Mouse (Mus musculus) kidney, embryonic 14.5 days (tissue): ENCODE measurements at regions not wholly inside any gene's neighbourhood (a gene's known extent, or its start where the extent isn't known, plus 50 kb on each side); places are given as distances from the start of the nearest gene placed in this dataset.

Source experiments
- ATAC-seq: fragments of 200-750 bp; cut with Nextera tagmentation; 2 replicates; pipeline ENCODE4 v1.8.0; 2017; ENCODE audit warnings: moderate number of reproducible peaks, mild to moderate bottlenecking, moderate TSS enrichment, moderate library complexity; ENCODE audit not compliant: low FRiP score, low TSS enrichment
- H3K27ac ChIP-seq: fragments of 300-500 bp; sonication (generic); 2 replicates; pipeline ENCODE4 v1.5.1; 2014; ENCODE audit warnings: low read depth, mild to moderate bottlenecking, low read length, moderate library complexity, mixed read lengths
- H3K27me3 ChIP-seq: fragments of 300-500 bp; sonication (generic); 2 replicates; pipeline ENCODE4 v1.6.1; 2014; ENCODE audit warnings: mild to moderate bottlenecking, low read length; ENCODE audit not compliant: control insufficient read depth, insufficient read depth
- H3K36me3 ChIP-seq: fragments of 300-500 bp; sonication (generic); 2 replicates; pipeline ENCODE4 v1.6.1; 2014; ENCODE audit warnings: low read length, mixed read lengths; ENCODE audit not compliant: control insufficient read depth, insufficient read depth
- H3K4me1 ChIP-seq: fragments of 300-500 bp; sonication (generic); 2 replicates; pipeline ENCODE4 v1.6.1; 2014; ENCODE audit warnings: low read length, mixed read lengths; ENCODE audit not compliant: control insufficient read depth, insufficient read depth
- H3K4me2 ChIP-seq: fragments of 300-500 bp; sonication (generic); replicated peaks from 2 replicates; pipeline ENCODE4 v1.6.1; 2014; ENCODE audit warnings: low read depth, mild to moderate bottlenecking, low read length
- H3K4me3 ChIP-seq: fragments of 300-500 bp; sonication (generic); 2 replicates; pipeline ENCODE4 v1.5.1; 2014; ENCODE audit warnings: mild to moderate bottlenecking, low read length
- H3K9ac ChIP-seq: fragments of 300-500 bp; sonication (generic); 2 replicates; pipeline ENCODE4 v1.6.1; 2014; ENCODE audit warnings: low read depth, mild to moderate bottlenecking, low read length, moderate library complexity
- H3K9me3 ChIP-seq: fragments of 300-500 bp; sonication (generic); 2 replicates; pipeline ENCODE4 v1.6.1; 2016; ENCODE audit warnings: low read length; ENCODE audit not compliant: control insufficient read depth
- WGBS: fragments of 180-500 bp; shearing (Covaris S2); extraction: QIAGEN DNeasy Blood & Tissue Kit; methylation state at CpG from one replicate; pipeline ENCODE4 v1.1.7; 2014; 5-methylcytosine and 5-hydroxymethylcytosine counted together

DNA sequence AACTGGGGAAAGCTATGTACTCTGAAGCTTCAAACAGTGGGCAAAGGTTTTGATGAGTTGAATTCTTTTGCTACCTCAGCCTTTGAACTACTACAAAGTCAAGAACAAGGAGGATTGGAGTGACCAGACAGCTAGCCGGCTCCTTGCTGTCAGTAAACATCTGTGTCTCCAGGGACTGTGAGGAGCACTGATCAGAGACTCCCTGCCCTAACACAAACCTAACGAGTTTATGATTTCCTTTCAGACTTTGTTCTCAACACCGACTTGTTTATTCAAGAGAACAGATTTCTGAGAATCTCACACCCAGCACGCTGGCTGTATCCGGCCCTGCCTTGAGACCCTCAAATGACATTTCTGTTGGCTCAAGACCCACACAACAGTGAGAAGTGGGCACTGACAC lies 154.4 kb downstream of the Irs2 start:
- WGBS: 43% methylated on average over 5 of the region's 5 CpGs

DNA sequence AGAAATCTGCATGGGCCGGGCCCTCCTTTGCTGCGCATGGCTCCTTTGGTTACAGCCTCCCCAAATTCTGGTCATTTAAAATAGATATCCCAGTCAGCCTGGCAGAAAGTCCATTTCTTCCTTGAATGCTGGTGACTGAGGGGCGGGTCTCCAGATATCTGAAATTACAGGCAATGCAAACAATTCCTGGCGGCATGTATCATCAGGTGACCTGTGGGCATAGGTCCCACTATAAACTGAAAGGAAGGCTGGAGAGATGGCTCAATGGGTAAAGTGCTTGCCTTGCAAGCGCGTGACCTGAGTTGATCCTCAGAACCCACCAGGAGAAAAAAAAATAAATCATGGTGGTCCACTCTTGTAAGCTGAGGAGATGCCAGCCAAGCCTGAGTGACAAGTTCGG lies 158.3 kb downstream of the Irs2 start:
- Histone ChIP-seq H3K27ac (no peak overlapping the region), H3K4me2 (no peak overlapping the region), H3K4me3 (no peak overlapping the region), H3K9ac (no peak overlapping the region), H3K27me3 (no peaks in the 10 kb centered on the region), H3K9me3 (no peaks in the 10 kb centered on the region), H3K4me1 (no peaks in the 10 kb centered on the region), H3K36me3 (no peaks in the 10 kb centered on the region)
- WGBS: 78% methylated on average over 7 of the region's 7 CpGs
- no peak for ATAC-seq

More for the DNA sequence above, 154.4 kb downstream of the Irs2 start:
- H3K4me1 ChIP-seq: no peaks in the 10 kb centered on the region
- no peak overlapping the region for H3K27ac ChIP-seq
- no peak overlapping the region for H3K4me2 ChIP-seq
- no peak for ATAC-seq
- no peak overlapping the region for H3K4me3 ChIP-seq
- H3K27me3 ChIP-seq: no peaks in the 10 kb centered on the region
- no peaks in the 10 kb centered on the region for H3K36me3 ChIP-seq
- H3K9me3 ChIP-seq: no peaks in the 10 kb centered on the region
- H3K9ac ChIP-seq: no peak overlapping the region

GRCm38 (mm10) chr8:10845607-10846006 lies 162.7 kb downstream of the Irs2 start:
- H3K9ac ChIP-seq: no peak overlapping the region
- no peaks in the 10 kb centered on the region for H3K4me1 ChIP-seq
- no peaks in the 10 kb centered on the region for H3K36me3 ChIP-seq
- no peak for ATAC-seq
- no peaks in the 10 kb centered on the region for H3K9me3 ChIP-seq
- H3K27me3 ChIP-seq: no peaks in the 10 kb centered on the region
- H3K4me3 ChIP-seq: no peak overlapping the region
- no peak overlapping the region for H3K27ac ChIP-seq
- H3K4me2 ChIP-seq: no peak overlapping the region
- WGBS: 45% methylated on average over 6 of the region's 6 CpGs

DNA sequence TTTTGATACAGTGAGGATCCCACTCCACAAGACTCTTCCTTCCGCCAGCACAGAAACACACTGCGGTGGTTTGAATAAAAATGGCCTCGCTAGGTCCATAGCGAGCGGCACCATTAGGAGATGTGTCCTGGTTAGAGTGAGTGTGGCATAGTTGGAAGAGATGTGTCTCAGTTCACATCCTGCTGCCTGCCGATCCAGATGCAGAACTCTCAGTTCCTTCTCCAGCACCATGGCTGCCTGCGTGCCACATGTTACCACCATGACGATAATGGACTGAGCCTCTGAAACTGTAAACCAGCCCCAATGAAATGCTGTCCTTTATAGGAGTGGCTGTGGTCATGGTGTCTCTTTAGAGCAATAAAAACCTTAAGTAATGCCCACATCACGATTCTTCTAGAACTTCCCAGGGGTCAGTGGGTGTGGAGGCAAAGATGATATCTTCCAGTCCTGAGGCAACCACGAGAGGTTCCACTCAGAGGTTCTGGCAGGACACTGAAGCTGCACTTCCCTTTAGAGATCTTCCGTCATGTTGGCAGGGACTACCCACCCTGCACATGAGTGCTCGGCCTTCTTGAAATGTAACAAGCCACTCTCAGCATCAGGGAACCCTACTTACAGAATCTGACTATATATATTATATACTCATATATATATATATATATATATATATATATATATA lies 167.3 kb downstream of the Irs2 start:
- no peak for ATAC-seq
- WGBS: 92% methylated on average over 12 of the region's 12 CpGs
- Histone ChIP-seq H3K9ac (no peak overlapping the region), H3K9me3 (no peaks in the 10 kb centered on the region), H3K36me3 (no peaks in the 10 kb centered on the region), H3K4me2 (no peak overlapping the region), H3K4me1 (no peaks in the 10 kb centered on the region), H3K4me3 (no peak overlapping the region), H3K27ac (no peak overlapping the region), H3K27me3 (no peaks in the 10 kb centered on the region)

GRCm38 (mm10) chr8:10840044-10840443 lies 168.2 kb downstream of the Irs2 start:
- Histone ChIP-seq H3K4me2 (no peak overlapping the region), H3K9me3 (no peaks in the 10 kb centered on the region), H3K4me3 (no peak overlapping the region), H3K4me1 (no peaks in the 10 kb centered on the region), H3K27me3 (no peaks in the 10 kb centered on the region), H3K36me3 (no peaks in the 10 kb centered on the region), H3K27ac (no peak overlapping the region), H3K9ac (no peak overlapping the region)
- ATAC-seq: no peak
- WGBS: 95% methylated on average over 1 of the region's 1 CpGs

DNA sequence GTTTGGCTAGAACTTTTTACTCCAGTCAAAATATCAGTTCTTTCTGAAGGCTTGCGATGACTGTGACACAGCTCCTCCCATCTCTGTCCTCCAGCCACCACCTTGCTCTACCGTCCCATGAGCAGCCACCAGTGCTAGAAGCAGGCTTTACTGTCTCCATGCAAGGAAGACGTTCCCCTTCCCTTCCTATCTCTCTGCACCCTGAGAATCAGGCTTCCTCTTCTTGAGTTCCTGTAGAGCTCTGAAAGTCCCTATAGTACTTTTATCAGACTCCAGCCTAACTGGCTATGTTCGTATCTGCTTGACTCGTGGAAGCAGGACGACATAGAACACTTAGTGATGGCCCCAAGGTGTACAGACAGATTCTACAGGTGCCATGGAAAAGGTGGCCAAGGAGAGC lies 173.2 kb downstream of the Irs2 start:
- Histone ChIP-seq H3K4me1 (no peaks in the 10 kb centered on the region), H3K27me3 (no peaks in the 10 kb centered on the region), H3K9ac (no peak overlapping the region), H3K9me3 (no peaks in the 10 kb centered on the region), H3K4me3 (no peak overlapping the region), H3K4me2 (no peak overlapping the region), H3K27ac (no peak overlapping the region), H3K36me3 (no peaks in the 10 kb centered on the region)
- ATAC-seq: no peak
- WGBS: 88% methylated on average over 6 of the region's 6 CpGs

- no peak overlapping the region for H3K4me2 ChIP-seq
- 78% methylated on average over 7 of the region's 7 CpGs for WGBS
- ATAC-seq: no peak
Measured at GRCm38 (mm10) chr8:10831864-10832263, 176.4 kb downstream of the Irs2 start.

GRCm38 (mm10) chr8:10831277-10831676 lies 177.0 kb downstream of the Irs2 start:
- H3K4me2 ChIP-seq: no peak overlapping the region
- H3K27me3 ChIP-seq: peaks cover 3% of the 10 kb centered on the region; the same call in 1 of the 2 replicates
- no peak overlapping the region for H3K4me3 ChIP-seq
- no peaks in the 10 kb centered on the region for H3K36me3 ChIP-seq
- H3K4me1 ChIP-seq: no peaks in the 10 kb centered on the region
- no peak overlapping the region for H3K9ac ChIP-seq
- H3K9me3 ChIP-seq: no peaks in the 10 kb centered on the region
- no peak for ATAC-seq
- H3K27ac ChIP-seq: no peak overlapping the region
- WGBS: 73% methylated on average over 6 of the region's 6 CpGs

More at GRCm38 (mm10) chr8:10831864-10832263, 176.4 kb downstream of the Irs2 start:
- peaks cover 3% of the 10 kb centered on the region; the same call in 1 of the 2 replicates for H3K27me3 ChIP-seq
- no peak overlapping the region for H3K9ac ChIP-seq
- no peaks in the 10 kb centered on the region for H3K9me3 ChIP-seq
- no peaks in the 10 kb centered on the region for H3K4me1 ChIP-seq
- H3K36me3 ChIP-seq: no peaks in the 10 kb centered on the region
- H3K4me3 ChIP-seq: no peak overlapping the region
- no peak overlapping the region for H3K27ac ChIP-seq

DNA sequence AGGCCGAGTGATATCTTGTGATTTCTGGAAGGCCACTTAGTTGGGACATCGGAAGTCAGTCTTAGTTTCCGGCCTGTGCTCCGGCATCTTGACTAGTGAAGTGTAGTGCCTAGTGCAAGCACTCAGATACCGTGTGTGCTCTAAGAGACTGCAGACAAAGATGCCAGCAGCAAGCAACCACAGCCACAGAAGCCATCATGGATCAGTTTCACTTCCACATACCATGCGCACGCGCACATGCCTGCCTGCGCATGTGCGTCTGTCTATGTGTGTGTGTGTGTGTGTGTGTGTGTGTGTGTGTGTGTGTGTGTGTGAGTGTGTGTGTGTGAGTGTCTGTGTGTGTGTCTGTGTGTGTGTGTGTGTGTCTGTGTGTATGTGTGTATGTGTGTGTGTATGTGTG lies 177.4 kb downstream of the Irs2 start:
- WGBS: 88% methylated on average over 10 of the region's 10 CpGs

More for the DNA sequence above, 177.4 kb downstream of the Irs2 start:
- Histone ChIP-seq H3K4me1 (no peaks in the 10 kb centered on the region), H3K4me3 (no peak overlapping the region), H3K27ac (no peak overlapping the region), H3K9ac (no peak overlapping the region), H3K27me3 (peaks cover 3% of the 10 kb centered on the region; the same call in 1 of the 2 replicates), H3K4me2 (no peak overlapping the region), H3K9me3 (no peaks in the 10 kb centered on the region), H3K36me3 (no peaks in the 10 kb centered on the region)
- no peak for ATAC-seq
